Mouse (Mus musculus): ENCODE measurements around the gene Nynrin. TPM values are rescaled to one million over a fixed set of nuclear protein-coding genes. Genes with fewer than 3 reads are reported as not detected.

Gene Nynrin
- polyA plus RNA-seq, 1 experiment, result 0.41 TPM

- TF ChIP-seq CTCF (IDR thresholded peaks at IDR 0.05; ENCODE audit: control insufficient read depth, insufficient read depth, insufficient replicate concordance, low read depth, low read length) (no peak), POLR2A (IDR thresholded peaks at IDR 0.05; ENCODE audit: control insufficient read depth, low read depth, low read length) (no peak)
- Histone ChIP-seq H3K27me3 (ENCODE audit: control insufficient read depth, insufficient read depth, low read length) (peaks cover 5% of the 10 kb centered on the region), H3K4me3 (ENCODE audit: control insufficient read depth, low read depth, low read length) (no peak overlapping the region), H3K4me1 (ENCODE audit: control insufficient read depth, insufficient read depth, low read length) (peaks cover 16% of the 10 kb centered on the region), H3K36me3 (ENCODE audit: control insufficient read depth, insufficient read depth, low read length) (no peaks in the 10 kb centered on the region), H3K27ac (ENCODE audit: control insufficient read depth, insufficient read depth, low read depth, low read length) (no peak overlapping the region)
Observed at GRCm38 (mm10) chr14:55829854-55830253, 24.0 kb upstream of the Nynrin start.

GRCm38 (mm10) chr14:55830331-55830730, 23.5 kb upstream of the Nynrin start:
- Histone ChIP-seq H3K36me3 (ENCODE audit: control insufficient read depth, insufficient read depth, low read length) (no peaks in the 10 kb centered on the region), H3K27me3 (ENCODE audit: control insufficient read depth, insufficient read depth, low read length) (peaks cover 2% of the 10 kb centered on the region), H3K4me1 (ENCODE audit: control insufficient read depth, insufficient read depth, low read length) (peaks cover 11% of the 10 kb centered on the region), H3K27ac (ENCODE audit: control insufficient read depth, insufficient read depth, low read depth, low read length) (no peak overlapping the region), H3K4me3 (ENCODE audit: control insufficient read depth, low read depth, low read length) (no peak overlapping the region)
- no peak for TF ChIP-seq POLR2A (IDR thresholded peaks at IDR 0.05; ENCODE audit: control insufficient read depth, low read depth, low read length)
- TF ChIP-seq CTCF (IDR thresholded peaks at IDR 0.05; ENCODE audit: control insufficient read depth, insufficient read depth, insufficient replicate concordance, low read depth, low read length), result no peak

GRCm38 (mm10) chr14:55833126-55833525, 20.7 kb upstream of the Nynrin start:
- H3K27ac ChIP-seq (ENCODE audit: control insufficient read depth, insufficient read depth, low read depth, low read length), result no peak overlapping the region
- H3K27me3 ChIP-seq (ENCODE audit: control insufficient read depth, insufficient read depth, low read length), result no peaks in the 10 kb centered on the region; the same call in 1 of the 2 replicates
- H3K4me1 ChIP-seq (ENCODE audit: control insufficient read depth, insufficient read depth, low read length), result peaks cover 5% of the 10 kb centered on the region
- no peak for TF ChIP-seq CTCF (IDR thresholded peaks at IDR 0.05; ENCODE audit: control insufficient read depth, insufficient read depth, insufficient replicate concordance, low read depth, low read length)
- TF ChIP-seq POLR2A (IDR thresholded peaks at IDR 0.05; ENCODE audit: control insufficient read depth, low read depth, low read length), result no peak
- no peaks in the 10 kb centered on the region for H3K36me3 ChIP-seq (ENCODE audit: control insufficient read depth, insufficient read depth, low read length)
- H3K4me3 ChIP-seq (ENCODE audit: control insufficient read depth, low read depth, low read length), result no peak overlapping the region

GRCm38 (mm10) chr14:55834808-55835533, 18.8 kb upstream of the Nynrin start:
- TF ChIP-seq CTCF (IDR thresholded peaks at IDR 0.05; ENCODE audit: control insufficient read depth, insufficient read depth, insufficient replicate concordance, low read depth, low read length), result no peak
- TF ChIP-seq POLR2A (IDR thresholded peaks at IDR 0.05; ENCODE audit: control insufficient read depth, low read depth, low read length), result no peak
- H3K27ac ChIP-seq (ENCODE audit: control insufficient read depth, insufficient read depth, low read depth, low read length), result no peak overlapping the region

GRCm38 (mm10) chr14:55838312-55838711, 15.5 kb upstream of the Nynrin start:
- no peak overlapping the region for H3K27ac ChIP-seq (ENCODE audit: control insufficient read depth, insufficient read depth, low read depth, low read length)
- H3K4me1 ChIP-seq (ENCODE audit: control insufficient read depth, insufficient read depth, low read length), result no peaks in the 10 kb centered on the region
- no peak overlapping the region for H3K4me3 ChIP-seq (ENCODE audit: control insufficient read depth, low read depth, low read length)
- no peaks in the 10 kb centered on the region for H3K36me3 ChIP-seq (ENCODE audit: control insufficient read depth, insufficient read depth, low read length)
- TF ChIP-seq POLR2A (IDR thresholded peaks at IDR 0.05; ENCODE audit: control insufficient read depth, low read depth, low read length) (no peak), CTCF (IDR thresholded peaks at IDR 0.05; ENCODE audit: control insufficient read depth, insufficient read depth, insufficient replicate concordance, low read depth, low read length) (no peak)
- H3K27me3 ChIP-seq (ENCODE audit: control insufficient read depth, insufficient read depth, low read length), result no peaks in the 10 kb centered on the region

More at GRCm38 (mm10) chr14:55834808-55835533, 18.8 kb upstream of the Nynrin start:
- Histone ChIP-seq H3K36me3 (ENCODE audit: control insufficient read depth, insufficient read depth, low read length) (no peaks in the 10 kb centered on the region), H3K4me3 (ENCODE audit: control insufficient read depth, low read depth, low read length) (no peak overlapping the region), H3K4me1 (ENCODE audit: control insufficient read depth, insufficient read depth, low read length) (peaks cover 2% of the 10 kb centered on the region; the same call in 1 of the 2 replicates), H3K27me3 (ENCODE audit: control insufficient read depth, insufficient read depth, low read length) (no peaks in the 10 kb centered on the region; the same call in 1 of the 2 replicates)

- Histone ChIP-seq H3K36me3 (ENCODE audit: control insufficient read depth, insufficient read depth, low read length) (no peaks in the 10 kb centered on the region), H3K27me3 (ENCODE audit: control insufficient read depth, insufficient read depth, low read length) (no peaks in the 10 kb centered on the region), H3K4me1 (ENCODE audit: control insufficient read depth, insufficient read depth, low read length) (no peaks in the 10 kb centered on the region), H3K4me3 (ENCODE audit: control insufficient read depth, low read depth, low read length) (no peak overlapping the region), H3K27ac (ENCODE audit: control insufficient read depth, insufficient read depth, low read depth, low read length) (no peak overlapping the region)
- TF ChIP-seq POLR2A (IDR thresholded peaks at IDR 0.05; ENCODE audit: control insufficient read depth, low read depth, low read length) (no peak), CTCF (IDR thresholded peaks at IDR 0.05; ENCODE audit: control insufficient read depth, insufficient read depth, insufficient replicate concordance, low read depth, low read length) (no peak)
Observed at GRCm38 (mm10) chr14:55838740-55839139, 15.1 kb upstream of the Nynrin start.

- Histone ChIP-seq H3K36me3 (ENCODE audit: control insufficient read depth, insufficient read depth, low read length) (no peaks in the 10 kb centered on the region), H3K27me3 (ENCODE audit: control insufficient read depth, insufficient read depth, low read length) (no peaks in the 10 kb centered on the region), H3K27ac (ENCODE audit: control insufficient read depth, insufficient read depth, low read depth, low read length) (no peak overlapping the region), H3K4me1 (ENCODE audit: control insufficient read depth, insufficient read depth, low read length) (no peaks in the 10 kb centered on the region), H3K4me3 (ENCODE audit: control insufficient read depth, low read depth, low read length) (no peak overlapping the region)
- TF ChIP-seq POLR2A (IDR thresholded peaks at IDR 0.05; ENCODE audit: control insufficient read depth, low read depth, low read length), result no peak
- no peak for TF ChIP-seq CTCF (IDR thresholded peaks at IDR 0.05; ENCODE audit: control insufficient read depth, insufficient read depth, insufficient replicate concordance, low read depth, low read length)
Observed at GRCm38 (mm10) chr14:55840853-55841366, 12.9 kb upstream of the Nynrin start.
